Mouse (Mus musculus) limb, embryonic 14.5 days (tissue): ENCODE measurements around the gene Sectm1a. TPM values are rescaled to one million over a fixed set of nuclear protein-coding genes. Genes with fewer than 3 reads are reported as not detected.

Experiments used
- ATAC-seq: fragments of 200-750 bp; cut with Nextera tagmentation; 2 replicates; pipeline ENCODE4 v1.8.0; 2017; ENCODE audit warnings: low read depth, moderate number of reproducible peaks, moderate TSS enrichment; ENCODE audit not compliant: low FRiP score
- DNase-seq: peaks from one replicate; pipeline ENCODE4 v3.0.0-alpha.2; 2015; ENCODE audit warnings: low spot score
- H3K27ac ChIP-seq: fragments of 300-500 bp; sonication (generic); replicated peaks from 2 replicates; pipeline ENCODE4 v1.5.1; 2014; ENCODE audit warnings: low read depth, mild to moderate bottlenecking, low read length, moderate library complexity, mixed read lengths
- H3K27me3 ChIP-seq: fragments of 300-500 bp; sonication (generic); 2 replicates; pipeline ENCODE4 v1.6.1; 2014; ENCODE audit warnings: low read length, mixed read lengths; ENCODE audit not compliant: control insufficient read depth, insufficient read depth
- H3K36me3 ChIP-seq: fragments of 300-500 bp; sonication (generic); 2 replicates; pipeline ENCODE4 v1.6.1; 2014; ENCODE audit warnings: mild to moderate bottlenecking, low read length, moderate library complexity, mixed read lengths; ENCODE audit not compliant: control insufficient read depth, insufficient read depth
- H3K4me1 ChIP-seq: fragments of 300-500 bp; sonication (generic); 2 replicates; pipeline ENCODE4 v1.6.1; 2014; ENCODE audit warnings: antibody characterized with exemption, low read length, mixed read lengths; ENCODE audit not compliant: control insufficient read depth, insufficient read depth
- H3K4me2 ChIP-seq: fragments of 300-500 bp; sonication (generic); replicated peaks from 2 replicates; pipeline ENCODE4 v1.6.1; 2014; ENCODE audit warnings: low read depth, mild to moderate bottlenecking, low read length, moderate library complexity; ENCODE audit not compliant: severe bottlenecking
- H3K4me3 ChIP-seq: fragments of 300-500 bp; sonication (generic); replicated peaks from 2 replicates; pipeline ENCODE4 v1.5.1; 2014; ENCODE audit warnings: low read length
- H3K9ac ChIP-seq: fragments of 300-500 bp; sonication (generic); 2 replicates; pipeline ENCODE4 v1.6.1; 2014; ENCODE audit warnings: mild to moderate bottlenecking, low read depth, low read length, moderate library complexity; ENCODE audit not compliant: severe bottlenecking
- H3K9me3 ChIP-seq: fragments of 300-500 bp; sonication (generic); 2 replicates; pipeline ENCODE4 v1.6.1; 2016; ENCODE audit warnings: low read length; ENCODE audit not compliant: control insufficient read depth
- POLR2A ChIP-seq: fragments of 200-500 bp; IDR thresholded peaks from 2 replicates; pipeline ENCODE4 v1.8.0; 2012; ENCODE audit warnings: inconsistent platforms, mild to moderate bottlenecking, moderate library complexity, borderline replicate concordance; ENCODE audit not compliant: insufficient read depth, insufficient read length; ENCODE audit errors: extremely low read depth
- WGBS: fragments of 180-500 bp; shearing (Covaris S2); extraction: QIAGEN DNeasy Blood & Tissue Kit; methylation state at CpG from one replicate; pipeline ENCODE4 v1.1.7; 2014; 5-methylcytosine and 5-hydroxymethylcytosine counted together
- polyA plus RNA-seq, 2 experiments: library from polyadenylated mRNA; depleted of rRNA in 1 of 2; stranded (reverse) in 1 of 2; unstranded in 1 of 2; fragments of >200 nt; fragmentation: Nextera tagmentation in 1 of 2; extraction: Ambion mirVana in 1 of 2; gene quantifications; 2 replicates each; pipeline versions ENCODE4 v1.2.1 to v1.2.3; 2012 to 2014

The Sectm1a gene
- polyA plus RNA-seq, 2 experiments: 1.2 to 1.3 TPM

DNA sequence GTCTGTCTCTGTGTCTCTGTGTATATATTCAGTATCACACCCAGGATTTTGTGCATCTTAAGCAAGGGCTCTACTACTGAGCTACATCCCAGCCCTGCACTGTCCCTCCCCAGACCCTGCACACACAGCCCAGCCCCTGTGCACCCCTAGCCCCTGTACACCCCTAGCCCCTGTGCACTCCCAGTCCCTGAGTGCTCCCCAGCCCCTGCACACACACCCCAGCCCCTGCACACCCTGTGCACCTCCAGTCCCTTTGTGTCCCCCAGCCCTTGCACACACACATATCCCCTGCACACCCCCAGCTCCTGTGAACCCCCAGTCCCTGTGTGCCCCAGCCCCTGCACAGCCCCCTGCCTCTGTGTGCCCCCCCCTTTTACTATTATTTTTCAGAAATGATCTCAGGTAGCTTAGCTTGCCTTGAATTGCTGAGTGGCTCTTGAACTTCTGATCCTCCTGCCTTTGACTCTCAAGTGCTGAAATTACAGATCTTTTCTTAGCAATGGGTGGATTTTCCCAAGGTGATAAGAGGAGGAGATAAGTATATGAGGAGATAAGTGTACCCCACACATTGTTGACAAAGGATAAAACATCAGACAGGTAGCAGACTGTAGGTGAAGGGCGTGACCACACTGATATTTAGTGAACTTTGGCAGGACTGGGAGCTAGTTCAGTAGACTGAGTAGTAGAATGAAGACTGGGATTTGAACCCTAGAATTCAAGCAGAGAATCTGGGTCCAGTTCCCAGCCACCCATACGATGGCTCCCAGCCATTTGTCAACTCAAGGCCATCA lies 8.9 kb upstream of the Sectm1a start:
- Histone ChIP-seq H3K27me3 (no peaks in the 10 kb centered on the region), H3K9me3 (no peaks in the 10 kb centered on the region), H3K4me2 (no peak overlapping the region), H3K4me3 (no peak overlapping the region), H3K27ac (no peak overlapping the region), H3K9ac (no peak overlapping the region), H3K4me1 (no peaks in the 10 kb centered on the region), H3K36me3 (no peaks in the 10 kb centered on the region)
- no peak for DNase-seq
- TF ChIP-seq POLR2A: no peak
- no peak for ATAC-seq
- 84% methylated on average over 2 of the region's 2 CpGs for WGBS

DNA sequence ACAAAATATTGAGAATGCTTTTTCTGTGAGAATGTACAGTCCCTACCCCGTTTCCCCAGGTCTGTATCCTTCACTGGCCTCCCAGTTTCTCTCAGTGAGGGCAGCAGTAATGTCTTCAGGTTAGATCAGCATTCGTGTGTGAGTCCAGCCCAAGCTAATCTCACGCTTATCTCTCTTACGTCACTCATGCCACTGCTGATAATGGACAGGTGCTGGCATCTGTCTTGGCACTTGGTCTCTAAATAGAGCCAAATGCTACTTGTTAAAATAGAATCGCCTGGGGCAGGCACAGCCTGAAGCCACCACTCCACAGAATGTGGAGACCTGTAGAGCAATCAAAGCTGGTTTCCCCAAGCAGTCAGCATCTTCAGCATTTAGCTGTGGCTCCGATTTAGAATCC lies 8.0 kb upstream of the Sectm1a start:
- no peak overlapping the region for H3K4me2 ChIP-seq

DNA sequence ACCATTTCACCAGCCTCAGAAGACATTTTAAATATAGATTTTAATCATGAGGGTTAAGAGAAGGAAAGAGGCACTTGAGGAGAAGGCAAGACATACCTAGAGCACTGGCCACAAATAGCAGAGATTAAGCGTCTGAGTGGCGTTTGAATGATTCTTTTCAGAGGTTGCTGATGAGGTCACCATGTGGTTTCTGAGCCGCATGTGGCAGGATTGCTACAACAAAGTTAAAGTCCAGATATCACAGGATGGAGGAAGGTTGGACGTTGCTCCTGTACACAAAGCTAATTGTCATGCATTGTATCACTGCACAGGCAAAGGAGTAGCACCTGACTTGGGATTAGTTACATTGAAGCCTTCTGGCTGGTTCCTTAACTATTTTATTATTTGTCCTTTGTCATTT lies 5.3 kb upstream of the Sectm1a start:
- Histone ChIP-seq H3K9me3 (no peaks in the 10 kb centered on the region), H3K4me1 (no peaks in the 10 kb centered on the region)
- ATAC-seq: no peak

More for the DNA sequence above, 8.0 kb upstream of the Sectm1a start:
- Histone ChIP-seq H3K36me3 (no peaks in the 10 kb centered on the region), H3K27ac (no peak overlapping the region), H3K9me3 (no peaks in the 10 kb centered on the region), H3K4me3 (no peak overlapping the region), H3K4me1 (no peaks in the 10 kb centered on the region), H3K9ac (no peak overlapping the region), H3K27me3 (no peaks in the 10 kb centered on the region)
- WGBS: 61% methylated on average over 6 of the region's 6 CpGs
- DNase-seq (no peak), ATAC-seq (no peak)
- no peak for TF ChIP-seq POLR2A

DNA sequence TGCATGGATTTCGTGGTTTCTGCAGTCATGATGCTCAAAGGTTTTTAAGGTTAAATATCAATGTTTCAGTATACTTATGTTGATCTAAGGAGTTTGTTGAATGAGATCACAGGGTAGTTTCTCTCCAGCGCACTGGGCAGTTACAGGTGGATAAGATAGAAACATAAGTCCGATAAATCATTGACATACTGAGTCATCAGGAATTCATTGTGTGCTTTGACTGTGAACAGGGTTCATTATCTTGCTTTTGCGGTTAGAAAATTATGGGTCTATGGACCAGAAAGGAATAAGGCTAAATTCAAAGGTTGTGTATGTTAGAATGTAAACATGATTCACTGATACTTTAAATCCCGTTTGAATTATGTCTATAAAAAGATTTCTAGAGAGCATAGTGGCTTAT lies 4.2 kb upstream of the Sectm1a start:
- 81% methylated on average over 5 of the region's 5 CpGs for WGBS
- Histone ChIP-seq H3K36me3 (no peaks in the 10 kb centered on the region), H3K4me2 (no peak overlapping the region), H3K4me3 (no peak overlapping the region), H3K27me3 (no peaks in the 10 kb centered on the region), H3K27ac (no peak overlapping the region), H3K9me3 (no peaks in the 10 kb centered on the region), H3K4me1 (no peaks in the 10 kb centered on the region), H3K9ac (no peak overlapping the region)
- TF ChIP-seq POLR2A: no peak
- ATAC-seq: no peak
- DNase-seq: no peak

More for the DNA sequence above, 5.3 kb upstream of the Sectm1a start:
- H3K27ac ChIP-seq: no peak overlapping the region
- H3K4me3 ChIP-seq: no peak overlapping the region
- H3K4me2 ChIP-seq: no peak overlapping the region
- DNase-seq: no peak
- no peaks in the 10 kb centered on the region for H3K27me3 ChIP-seq
- 55% methylated on average over 4 of the region's 4 CpGs for WGBS
- no peak for TF ChIP-seq POLR2A
- no peaks in the 10 kb centered on the region for H3K36me3 ChIP-seq
- no peak overlapping the region for H3K9ac ChIP-seq

DNA sequence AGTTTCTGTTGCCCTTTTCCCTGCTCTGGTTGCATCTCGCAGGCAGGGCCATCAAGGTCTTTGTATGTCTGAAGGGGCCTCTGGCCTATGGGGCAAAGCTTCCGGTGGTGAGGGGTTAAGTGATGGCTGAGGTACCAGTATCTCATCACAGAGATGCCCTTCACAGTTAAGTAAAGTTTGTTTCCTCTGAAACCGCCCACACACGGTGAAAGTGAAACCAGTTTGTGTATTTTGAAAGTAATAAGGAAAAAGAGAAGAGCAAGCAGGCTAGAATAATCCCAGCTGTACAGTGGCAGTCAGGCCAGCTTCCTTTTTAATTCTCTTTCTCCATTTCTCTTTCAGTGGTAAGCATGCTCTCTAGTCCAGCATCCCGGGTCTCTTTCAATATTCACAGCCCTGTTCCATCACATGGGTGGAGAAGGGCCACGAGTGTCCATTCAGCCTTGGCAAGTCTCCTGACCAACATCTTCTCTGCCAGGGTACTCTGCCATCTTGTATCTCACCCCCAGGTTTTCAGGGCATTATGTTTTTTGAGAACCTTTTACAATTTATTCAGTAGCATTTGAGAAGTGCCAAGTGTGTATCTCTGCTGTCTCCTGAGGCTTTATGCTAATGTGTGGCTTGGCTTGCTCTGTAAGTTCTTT lies 2.0 kb upstream of the Sectm1a start:
- Histone ChIP-seq H3K36me3 (no peaks in the 10 kb centered on the region), H3K27me3 (no peaks in the 10 kb centered on the region), H3K9ac (no peak overlapping the region), H3K4me3 (no peak overlapping the region), H3K4me2 (no peak overlapping the region), H3K9me3 (no peaks in the 10 kb centered on the region), H3K27ac (no peak overlapping the region), H3K4me1 (no peaks in the 10 kb centered on the region)
- WGBS: 76% methylated on average over 6 of the region's 6 CpGs
- no peak for ATAC-seq
- DNase-seq: no peak
- TF ChIP-seq POLR2A: no peak

DNA sequence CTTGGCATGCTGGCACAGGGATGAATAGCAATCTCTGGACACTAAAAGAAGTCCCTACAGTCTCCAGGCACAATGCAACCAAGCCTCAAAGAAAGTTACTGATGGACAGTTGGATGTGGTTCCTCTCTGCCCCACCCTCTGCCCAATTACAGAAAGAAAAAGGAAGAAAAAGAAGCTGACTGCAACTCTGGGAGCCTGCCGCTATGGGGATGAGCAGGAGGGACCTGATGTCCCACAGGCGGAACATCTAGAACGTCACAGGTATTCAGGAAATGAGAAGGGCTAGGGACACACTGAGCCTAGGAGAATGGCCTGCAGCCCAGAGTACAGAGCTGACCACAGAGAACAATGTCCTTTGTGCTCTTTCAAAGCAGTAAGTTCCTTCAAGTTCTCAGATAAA lies 1.2 kb upstream of the Sectm1a start:
- Histone ChIP-seq H3K4me1 (no peaks in the 10 kb centered on the region), H3K9ac (no peak overlapping the region), H3K27ac (no peak overlapping the region), H3K4me3 (no peak overlapping the region), H3K36me3 (no peaks in the 10 kb centered on the region), H3K27me3 (no peaks in the 10 kb centered on the region), H3K9me3 (no peaks in the 10 kb centered on the region), H3K4me2 (no peak overlapping the region)
- 77% methylated on average over 3 of the region's 3 CpGs for WGBS
- TF ChIP-seq POLR2A: no peak
- ATAC-seq (no peak), DNase-seq (no peak)
